Mouse (Mus musculus): ENCODE data around the gene Elavl3.

- no peak for TF ChIP-seq GATA1 (IDR thresholded peaks at IDR 0.05; ENCODE audit: low read length)
- no peak for TF ChIP-seq TAL1 (IDR thresholded peaks at IDR 0.05; ENCODE audit: low read length)
Measured at GRCm38 (mm10) chr9:22002194-22003162, 49.3 kb downstream of the Elavl3 start, which contains the start of the genes Ccdc151 and Prkcsh.
